Mouse (Mus musculus) large intestine, adult 2 months (tissue): ENCODE measurements around the gene Ngdn. TPM values are rescaled to one million over a fixed set of nuclear protein-coding genes. Genes with fewer than 3 reads are reported as not detected.
"Not testable (repeated sequence)": the region's sequence is repeated elsewhere in the genome, so short reads cannot be mapped to it uniquely, and the experiment has no call there.

Source experiments
- DNase-seq: peaks from one replicate; pipeline ENCODE4 v3.0.0-alpha.2; 2012; ENCODE audit warnings: low read depth, low spot score
- WGBS: fragments of 180-500 bp; shearing (Covaris S2); methylation state at CpG from one replicate; pipeline ENCODE4 v1.1.7; 2018; 5-methylcytosine and 5-hydroxymethylcytosine counted together
- polyA plus RNA-seq: library from polyadenylated mRNA; depleted of rRNA; stranded (reverse); fragments of >200 nt; gene quantifications from 2 replicates; pipeline ENCODE4 v1.2.3, GENCODE M21; 2012

Ngdn gene
- polyA plus RNA-seq, 1 experiment = 18.3 TPM

DNA sequence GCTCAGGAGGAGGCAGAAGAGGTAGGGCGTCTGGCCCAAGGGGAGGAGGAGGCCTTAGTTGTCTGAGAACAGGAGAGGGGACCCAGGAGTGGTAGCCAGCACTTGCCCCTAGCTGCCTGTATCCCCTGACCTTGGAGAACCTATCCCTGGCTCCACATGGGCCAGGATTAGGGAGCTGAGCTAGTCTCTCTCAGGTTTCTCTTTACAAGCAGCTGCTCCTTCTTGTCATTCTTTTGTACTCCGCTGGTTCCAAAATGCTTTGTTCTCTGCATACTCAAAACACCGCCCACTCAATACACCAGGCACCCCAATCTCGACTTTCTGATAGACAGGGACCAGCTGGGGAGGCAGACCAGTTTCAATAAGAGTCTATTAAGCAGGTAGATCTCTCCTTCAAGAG lies 18.0 kb upstream of the Ngdn start:
- no peak for DNase-seq

DNA sequence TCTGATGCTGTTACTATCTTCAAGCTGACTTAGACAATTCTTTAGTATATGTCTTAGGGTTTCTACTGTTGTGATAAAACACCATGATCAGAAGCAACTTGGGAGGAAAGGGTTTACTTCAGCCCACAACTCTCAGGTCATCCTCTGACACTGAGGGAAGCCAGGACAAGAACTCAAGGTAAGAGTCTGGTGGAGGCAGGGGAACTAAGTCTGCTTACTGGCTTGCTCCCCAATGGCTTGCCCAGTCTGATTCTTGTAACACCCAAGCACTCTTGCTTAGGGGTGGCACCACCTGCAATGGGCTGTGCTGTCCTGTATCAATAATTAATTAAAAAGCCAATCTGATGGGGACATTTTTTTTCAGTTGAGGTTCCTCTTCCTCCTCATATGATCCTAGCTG lies 16.6 kb upstream of the Ngdn start:
- no peak for DNase-seq

More for the DNA sequence above, 18.0 kb upstream of the Ngdn start:
- WGBS = 64% methylated on average over 4 of the region's 4 CpGs

DNA sequence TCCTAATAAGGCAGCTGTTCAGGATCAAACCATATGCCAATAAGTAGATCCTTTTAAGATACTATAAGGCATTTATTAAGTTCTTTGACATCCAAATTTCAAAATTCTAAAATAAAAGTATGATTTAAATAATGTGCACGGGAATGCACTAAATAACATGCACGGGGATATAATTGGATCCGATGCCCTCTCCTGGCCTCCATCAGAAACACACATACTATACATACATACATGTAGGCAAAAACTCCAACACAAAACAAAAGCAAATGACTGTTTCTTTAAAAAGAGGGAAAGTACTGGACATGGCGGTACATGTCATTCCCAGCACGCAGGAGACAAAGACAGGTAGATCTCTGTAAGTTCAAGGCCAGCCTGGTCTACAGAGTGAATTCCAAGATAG lies 15.4 kb upstream of the Ngdn start:
- 71% methylated on average over 5 of the region's 5 CpGs for WGBS
- DNase-seq = not testable (repeated sequence)

DNA sequence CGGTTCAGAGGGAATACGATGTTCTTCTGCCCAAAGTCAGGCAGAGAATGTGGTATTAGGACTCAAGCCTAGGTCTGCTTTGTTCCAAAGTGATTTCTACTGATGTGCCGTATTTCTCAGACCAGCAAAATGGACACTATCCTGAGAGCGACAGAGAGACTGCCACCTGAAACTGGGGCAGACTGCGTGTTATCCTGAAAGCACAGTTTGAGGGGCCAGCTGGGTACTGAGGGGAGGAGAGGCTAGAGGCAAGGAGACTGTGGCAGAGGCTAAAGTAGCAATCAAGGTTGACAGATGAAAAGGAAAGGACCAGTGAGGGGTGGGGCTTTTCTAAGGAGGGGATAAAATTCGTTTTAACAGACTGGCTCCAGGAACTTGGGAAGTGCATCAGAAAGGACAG lies 14.4 kb upstream of the Ngdn start:
- DNase-seq = no peak
- WGBS = 80% methylated on average over 6 of the region's 6 CpGs

DNA sequence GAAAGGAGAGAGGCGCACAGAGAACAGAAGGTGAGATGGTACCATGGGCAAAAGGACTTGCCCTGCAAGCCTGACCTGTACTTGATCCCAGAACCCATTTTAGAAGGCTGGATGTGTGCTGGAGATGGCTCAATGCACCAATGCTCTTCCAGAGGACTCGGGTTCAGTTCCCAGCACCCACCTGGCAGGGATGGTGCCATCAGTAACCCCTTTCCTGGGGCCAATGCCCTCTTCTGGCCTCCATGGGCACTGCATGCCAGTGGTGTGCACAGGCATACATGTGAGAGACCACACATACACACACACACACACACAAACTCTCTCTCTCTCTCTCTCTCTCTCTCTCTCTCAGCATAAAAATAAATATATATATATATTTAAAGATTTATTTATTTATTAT lies 13.8 kb upstream of the Ngdn start:
- DNase-seq = no peak
- 98% methylated on average over 2 of the region's 2 CpGs for WGBS

DNA sequence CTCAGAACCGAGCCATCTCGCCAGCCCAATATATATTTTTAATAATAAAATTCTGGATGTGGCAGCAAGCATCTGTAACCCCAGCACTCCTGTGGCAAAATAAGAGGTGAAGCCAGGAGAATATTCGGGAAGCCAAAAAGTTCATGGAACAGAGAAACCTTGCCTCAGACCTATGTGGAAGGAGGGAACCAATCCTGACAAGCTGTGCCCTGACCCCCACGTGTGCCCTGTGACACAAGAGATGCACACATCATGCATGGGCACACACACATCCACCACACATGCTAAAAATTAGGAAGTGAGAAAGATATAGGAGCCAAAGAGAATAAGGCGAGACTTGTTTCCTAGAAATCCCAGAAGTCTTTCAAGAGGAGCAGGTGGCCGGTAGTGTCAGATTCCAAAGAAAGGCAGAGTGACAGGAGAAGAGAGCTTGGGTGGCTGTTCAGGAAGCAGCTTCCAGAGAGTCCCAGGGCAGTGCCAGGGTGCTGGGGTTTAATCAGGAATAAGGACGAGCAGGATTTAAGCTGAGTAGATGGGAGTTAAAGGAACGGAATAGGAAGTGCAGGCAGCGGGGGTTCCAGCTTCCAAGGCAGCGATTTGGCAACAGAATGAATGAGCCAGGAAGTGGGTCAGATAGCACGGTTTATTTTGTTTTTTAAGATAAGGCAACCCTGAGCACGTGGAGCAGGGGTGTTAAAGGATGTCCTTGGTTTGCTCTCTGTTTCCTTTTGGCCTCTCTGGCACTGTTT lies 13.1 kb upstream of the Ngdn start:
- no peak for DNase-seq
- 40% methylated on average over 12 of the region's 12 CpGs for WGBS

DNA sequence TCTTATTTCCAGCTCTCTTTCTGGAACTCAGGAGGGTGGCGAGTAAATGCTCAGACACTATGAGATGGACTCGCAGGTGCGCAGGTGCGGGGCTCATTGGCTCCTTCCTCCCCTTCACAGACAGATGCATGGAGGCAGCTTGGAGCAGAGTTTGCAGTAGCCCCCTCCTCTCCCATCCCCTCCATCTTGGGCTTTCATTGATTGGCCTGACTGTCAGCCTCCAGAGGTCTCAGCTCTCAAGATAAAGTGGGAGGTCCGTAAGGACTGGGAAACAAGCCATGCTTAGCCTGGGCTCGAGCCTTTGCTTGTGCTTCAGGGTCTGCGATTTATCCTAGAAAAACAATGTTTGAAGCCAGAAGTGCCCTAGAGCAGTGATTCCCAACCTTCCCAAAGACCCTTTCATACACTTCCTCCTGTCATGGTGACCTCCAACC lies 12.6 kb upstream of the Ngdn start:
- WGBS = 62% methylated on average over 7 of the region's 7 CpGs
- no peak for DNase-seq

DNA sequence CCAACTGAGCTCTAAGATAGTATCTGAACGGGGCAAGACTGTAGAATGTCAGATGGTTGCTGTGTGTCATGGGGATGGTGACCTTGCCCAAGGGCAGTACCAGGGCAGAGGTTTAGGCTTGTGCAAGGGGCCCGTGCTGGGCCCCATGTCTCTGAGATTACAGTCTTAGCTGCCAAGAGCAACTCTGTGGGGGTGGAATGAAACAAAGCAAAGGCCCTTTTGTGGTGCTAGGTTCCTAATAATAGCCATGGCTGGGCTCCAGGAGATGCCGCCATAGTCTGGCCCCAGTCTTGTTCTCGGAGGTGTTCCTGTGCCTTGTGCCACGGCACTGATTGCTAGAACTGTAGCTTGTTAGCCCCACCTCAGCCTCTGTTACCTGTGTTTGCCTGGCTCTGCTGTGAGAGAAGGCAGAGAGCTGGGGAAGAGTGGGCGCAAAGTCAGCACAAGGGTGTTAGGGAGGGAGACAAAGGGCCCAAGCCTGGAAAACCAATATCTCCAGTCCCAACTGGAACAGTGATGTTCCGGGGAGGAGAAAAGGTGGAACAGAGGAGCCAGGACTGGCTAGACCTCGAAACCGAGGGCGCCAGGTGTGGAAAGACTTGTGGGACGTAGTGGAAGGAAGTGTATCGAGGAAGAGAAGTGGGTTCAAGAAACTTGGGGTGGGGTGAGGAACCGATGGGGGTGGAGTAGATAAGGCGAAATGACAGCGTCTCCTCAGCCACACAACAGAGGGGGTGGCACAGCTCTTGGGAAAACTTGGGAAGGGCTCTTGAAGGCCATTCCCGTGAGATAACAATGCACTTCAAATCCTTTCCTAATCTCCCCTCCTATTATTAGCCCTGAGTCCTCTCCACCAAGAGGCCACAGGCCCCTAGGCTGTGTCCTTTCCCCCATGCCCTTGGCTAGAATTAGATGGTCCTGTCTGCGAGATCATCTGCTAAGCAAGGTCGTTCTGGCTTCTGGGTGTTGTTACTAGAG lies 11.1 kb upstream of the Ngdn start:
- WGBS = 73% methylated on average over 18 of the region's 18 CpGs

DNA sequence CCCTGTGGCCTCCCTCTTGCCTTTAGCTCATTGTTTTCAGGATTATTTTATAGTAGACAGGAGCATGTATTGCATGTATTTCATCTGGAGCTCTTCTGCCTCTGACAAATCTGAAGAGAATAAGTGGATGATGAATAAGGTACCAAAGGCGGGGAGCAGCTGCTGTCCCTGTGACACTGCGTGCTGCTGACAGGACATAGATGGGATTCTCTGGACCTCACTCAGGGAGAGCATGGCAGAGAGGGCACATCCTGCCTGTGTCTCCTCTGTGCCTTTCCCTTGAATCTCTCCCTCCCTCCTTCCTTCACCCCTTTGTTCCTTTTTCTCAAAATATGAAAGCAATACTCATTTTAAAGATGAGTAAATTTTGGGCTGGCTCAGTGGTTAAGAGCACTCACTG lies 9.7 kb upstream of the Ngdn start:
- no peak for DNase-seq
- 77% methylated on average over 2 of the region's 2 CpGs for WGBS

More for the DNA sequence above, 11.1 kb upstream of the Ngdn start:
- no peak for DNase-seq

DNA sequence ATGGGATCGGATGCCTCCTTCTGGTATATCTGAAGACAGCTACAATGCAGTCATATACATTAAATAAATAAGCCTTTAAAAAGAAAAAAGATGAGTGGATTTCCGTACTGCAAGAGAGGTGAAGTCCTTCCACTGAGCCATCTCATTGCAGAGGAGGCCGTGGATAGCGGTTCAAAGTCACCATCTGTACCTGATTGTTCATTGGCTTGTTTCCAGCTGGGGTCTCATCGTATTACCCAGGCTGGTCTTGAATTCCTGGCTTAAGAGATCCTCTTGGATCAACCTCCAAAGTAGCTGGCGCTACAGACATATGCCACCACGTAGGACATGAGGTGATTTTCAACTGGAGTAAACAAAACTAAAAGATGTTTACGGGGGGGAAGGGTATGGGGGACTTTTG lies 9.3 kb upstream of the Ngdn start:
- 86% methylated on average over 8 of the region's 8 CpGs for WGBS
- DNase-seq = no peak

DNA sequence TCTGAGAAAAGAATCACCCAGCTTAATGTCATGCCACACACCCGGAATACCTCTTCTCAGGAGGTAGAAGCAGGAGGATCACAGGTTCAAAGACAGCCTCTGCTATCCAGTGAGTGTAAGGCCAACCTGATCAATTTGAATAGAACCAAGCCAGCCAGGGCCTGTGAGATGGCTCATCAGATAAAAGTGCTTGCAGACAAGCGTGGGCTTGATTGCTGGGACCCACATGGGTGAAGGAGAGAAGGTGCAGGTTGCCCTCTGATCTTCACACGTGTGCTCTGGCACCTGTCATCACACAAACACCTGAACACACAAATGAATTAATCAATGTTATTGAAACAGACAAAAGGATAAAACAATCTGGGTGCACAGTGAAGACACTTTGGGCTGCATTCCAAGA lies 8.7 kb upstream of the Ngdn start:
- WGBS = 64% methylated on average over 3 of the region's 3 CpGs
- DNase-seq = no peak

DNA sequence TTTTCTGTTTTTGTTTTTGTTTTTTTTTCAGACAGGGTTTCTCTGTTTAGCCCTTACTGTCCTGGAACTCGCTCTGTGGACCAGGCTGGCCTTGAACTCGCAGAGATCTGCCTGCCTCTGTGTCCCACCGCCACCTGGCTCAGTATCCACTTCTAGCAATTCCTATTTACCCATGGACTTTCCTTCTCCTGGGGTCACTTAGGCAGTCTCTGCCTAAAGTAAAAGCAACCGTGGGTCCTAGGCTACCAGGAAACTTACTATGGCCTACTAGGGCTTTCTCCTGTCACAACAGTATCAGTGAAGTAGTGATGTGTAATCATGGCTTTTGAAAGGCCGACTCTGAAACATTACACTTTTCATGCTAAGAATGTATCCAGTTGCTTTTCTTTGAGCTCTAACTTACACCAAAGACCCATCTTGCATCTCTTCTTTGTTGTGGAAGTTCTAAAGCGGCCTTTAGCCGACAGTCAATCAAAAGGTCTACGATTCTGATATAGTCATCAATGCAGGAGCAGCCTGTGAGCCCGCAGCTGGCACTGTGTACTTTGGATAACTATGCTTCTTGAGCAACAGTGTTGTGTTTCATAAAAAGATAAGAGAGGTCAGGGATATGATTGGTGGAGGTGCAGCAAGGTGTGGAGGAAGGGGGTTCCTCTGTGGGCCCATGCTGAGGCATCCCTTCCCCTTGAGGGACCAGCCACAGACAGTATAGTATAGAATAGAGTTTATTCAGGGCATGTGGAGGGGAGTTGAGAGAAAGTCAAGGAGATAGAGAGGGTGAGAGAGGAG lies 7.9 kb upstream of the Ngdn start:
- DNase-seq = no peak
- 73% methylated on average over 9 of the region's 9 CpGs for WGBS

DNA sequence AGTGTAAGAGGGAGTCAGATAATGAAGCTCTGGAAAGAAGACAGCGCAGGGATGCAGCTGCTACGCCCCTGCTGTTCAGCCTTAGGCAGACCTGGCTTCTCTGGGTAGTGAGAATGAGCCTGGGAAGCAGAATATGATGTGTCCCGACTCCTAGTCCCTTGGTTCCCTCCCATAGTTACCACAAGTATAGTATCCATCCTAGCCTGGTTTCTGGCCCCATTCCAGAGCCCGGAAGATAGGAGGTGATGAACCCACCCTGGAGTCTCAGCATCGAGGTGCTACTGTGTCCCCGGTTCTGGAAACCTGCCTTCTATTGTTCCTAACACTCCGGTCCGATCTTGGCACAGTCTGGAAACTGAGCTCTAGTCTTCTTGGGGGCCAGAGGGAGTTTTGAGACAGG lies 6.8 kb upstream of the Ngdn start:
- DNase-seq = no peak
- 75% methylated on average over 8 of the region's 8 CpGs for WGBS

DNA sequence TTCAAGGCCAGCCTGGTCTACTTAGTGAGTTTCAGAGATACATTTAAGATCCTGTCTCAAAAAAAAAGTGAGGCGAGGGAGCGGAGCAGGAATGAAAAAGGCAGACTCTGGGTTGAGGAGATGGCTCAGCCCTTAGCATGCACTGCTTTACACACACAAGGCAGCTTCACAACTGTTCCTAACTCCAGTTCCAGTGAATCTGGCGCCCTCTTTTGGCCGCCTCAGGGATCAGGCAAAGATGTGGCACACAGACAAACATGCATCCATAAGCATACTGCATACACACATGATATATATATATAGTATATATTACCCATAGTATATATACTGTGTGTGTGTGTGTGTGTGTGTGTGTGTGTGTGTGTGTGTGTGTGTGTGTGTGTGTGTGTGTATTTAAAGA lies 4.1 kb upstream of the Ngdn start:
- no peak for DNase-seq
- 73% methylated on average over 4 of the region's 4 CpGs for WGBS

DNA sequence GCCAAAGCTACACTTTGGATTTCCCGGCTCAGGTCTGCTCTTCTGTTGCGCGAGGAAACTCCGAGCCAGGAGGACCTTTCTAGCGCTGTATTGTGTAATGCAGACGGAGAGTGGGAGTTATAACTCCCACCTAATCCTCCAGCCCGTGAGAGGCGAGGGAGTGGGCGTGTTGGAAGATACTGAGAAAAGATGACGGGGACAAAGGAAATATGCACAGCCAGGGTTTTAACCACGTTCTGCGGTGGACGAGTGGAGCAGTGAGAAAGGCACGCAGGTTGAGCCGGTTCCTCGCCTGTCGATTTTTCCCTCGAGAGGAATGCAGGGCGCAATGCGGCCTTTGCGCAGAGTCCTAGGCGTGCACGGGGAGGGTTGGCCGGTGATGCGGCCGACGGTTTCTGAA lies 663 bp upstream of the Ngdn start:
- DNase-seq = peak; percentile 24
- WGBS = under 1% methylated on average over 27 of the region's 27 CpGs

DNA sequence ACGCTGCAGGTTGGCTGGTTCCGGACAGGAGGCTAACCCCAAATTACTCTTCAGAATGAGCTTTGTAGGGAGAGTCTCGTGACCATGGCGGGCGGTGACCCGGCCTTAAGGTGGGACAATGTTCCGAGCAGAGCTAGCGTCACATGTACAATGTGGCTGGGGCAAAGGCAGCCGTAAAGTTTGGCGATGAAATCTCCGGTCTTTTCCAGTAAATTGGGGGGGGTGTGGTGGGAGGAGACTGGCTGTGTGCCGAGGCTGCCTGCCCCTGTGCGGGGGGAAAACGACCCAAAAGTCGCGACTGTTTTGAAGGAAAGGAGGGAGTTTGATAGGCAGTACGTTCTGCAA lies 485 bp downstream of the Ngdn start:
- DNase-seq = no peak
- under 1% methylated on average over 17 of the region's 17 CpGs for WGBS

DNA sequence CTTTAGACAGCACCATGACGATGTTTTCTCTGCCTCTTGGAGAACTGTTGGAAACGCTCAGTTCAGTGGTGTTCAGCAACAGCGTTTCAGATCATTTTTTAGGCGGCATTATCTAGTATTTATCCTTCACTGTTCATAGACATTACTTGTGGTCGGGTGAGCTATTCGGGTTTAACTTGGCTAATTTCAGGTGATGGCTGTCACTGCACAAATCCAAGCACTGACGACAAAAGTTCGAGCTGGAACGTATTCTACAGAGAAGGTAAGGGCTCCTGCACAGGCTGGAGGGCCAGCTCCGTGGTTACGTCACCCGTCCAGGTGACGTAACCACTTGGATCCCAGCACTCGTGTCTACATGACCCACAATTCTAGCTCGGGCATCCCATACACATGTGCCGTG lies 1.6 kb downstream of the Ngdn start:
- WGBS = 91% methylated on average over 16 of the region's 16 CpGs
- DNase-seq = no peak

DNA sequence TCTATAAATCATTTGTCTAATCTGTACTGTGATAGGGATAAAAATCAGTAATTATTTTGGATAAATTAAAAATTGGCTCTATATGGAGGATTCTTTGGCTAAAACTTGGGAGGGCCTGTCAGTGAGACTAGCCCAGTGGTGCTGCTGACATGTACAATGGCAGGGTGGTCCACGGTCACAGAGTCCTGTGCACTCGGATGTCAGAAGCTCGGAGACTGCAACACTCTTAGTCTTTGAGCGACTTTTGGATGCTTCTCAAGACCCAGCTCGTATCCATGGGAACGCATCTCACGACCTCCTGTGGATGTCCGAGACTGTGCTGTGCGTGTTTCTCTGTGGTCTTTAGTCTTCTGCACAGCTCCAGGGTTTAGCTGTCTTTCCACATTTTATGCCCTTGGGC lies 5.1 kb downstream of the Ngdn start:
- 93% methylated on average over 9 of the region's 9 CpGs for WGBS
- DNase-seq = no peak

DNA sequence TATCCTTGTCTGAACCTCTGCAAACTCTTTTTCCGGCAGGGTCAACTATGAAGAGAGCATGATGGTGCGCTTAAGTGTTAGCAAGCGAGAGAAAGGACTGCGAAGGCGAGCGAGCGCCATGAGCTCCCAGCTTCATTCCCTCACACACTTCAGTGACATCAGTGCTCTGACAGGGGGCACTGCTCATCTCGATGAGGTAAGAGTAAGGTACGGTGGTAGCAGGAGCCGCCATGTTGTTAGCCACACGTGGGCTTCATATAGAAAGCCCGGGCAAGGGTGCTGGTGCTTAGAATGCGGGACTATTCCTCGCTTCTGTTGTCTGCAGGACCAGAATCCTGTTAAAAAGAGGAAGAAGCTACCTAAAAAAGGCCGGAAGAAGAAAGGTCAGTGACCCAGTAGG lies 7.8 kb downstream of the Ngdn start:
- no peak for DNase-seq
- WGBS = 90% methylated on average over 15 of the region's 15 CpGs

DNA sequence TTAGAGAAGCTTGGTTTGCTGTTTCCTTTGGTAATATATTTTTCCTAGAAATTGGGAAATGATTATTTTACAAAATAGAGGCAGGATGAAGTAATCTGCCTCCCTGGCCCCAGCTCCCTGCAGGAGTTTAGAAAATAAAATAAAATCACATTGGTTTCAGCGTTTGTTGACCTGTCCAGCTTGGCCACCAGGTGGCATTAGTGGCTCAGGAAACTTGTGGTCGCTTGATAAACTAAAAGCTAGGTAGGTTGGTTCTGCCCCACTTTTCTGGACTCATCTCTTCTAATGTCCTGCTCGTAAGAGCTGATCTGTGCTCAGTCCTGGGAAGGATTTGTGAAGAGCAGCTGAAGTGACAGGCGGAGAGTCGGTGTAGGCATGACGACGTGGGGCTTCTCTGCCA lies 9.0 kb downstream of the Ngdn start:
- DNase-seq = no peak
- WGBS = 66% methylated on average over 7 of the region's 7 CpGs
